Mouse (Mus musculus) kidney, postnatal 25 days (tissue): ENCODE measurements around the gene Nup160.

Experiments used
- DNase-seq, 2 experiments: peaks; one replicate each; pipeline ENCODE4 v3.0.0; 2021; ENCODE audit warnings: mixed read lengths in 2 of 2

The Nup160 gene

GRCm38 (mm10) chr2:90666591-90667387 is 10.2 kb upstream of the Nup160 start:
- DNase-seq, result no peak

- DNase-seq, result peak; percentile 66 to 86
These were observed 9.4 kb upstream of the Nup160 start for GRCm38 (mm10) chr2:90667388-90668265.

- no peak for DNase-seq
These were observed 6.7 kb upstream of the Nup160 start for GRCm38 (mm10) chr2:90670343-90670742.

- no peak for DNase-seq
These were observed 3.7 kb upstream of the Nup160 start for GRCm38 (mm10) chr2:90673339-90673738.

GRCm38 (mm10) chr2:90674555-90674954 is 2.5 kb upstream of the Nup160 start:
- DNase-seq, result peak in 1 of 2 experiments; percentile 12

GRCm38 (mm10) chr2:90675488-90675887 is 1.5 kb upstream of the Nup160 start:
- no peak for DNase-seq

GRCm38 (mm10) chr2:90678256-90679060 is 1.4 kb downstream of the Nup160 start:
- no peak for DNase-seq

GRCm38 (mm10) chr2:90679061-90679810 is 2.2 kb downstream of the Nup160 start:
- DNase-seq, result peak; percentile 94 to 95

GRCm38 (mm10) chr2:90700943-90701342 is 23.9 kb downstream of the Nup160 start:
- peak in 1 of 2 experiments; percentile 5 for DNase-seq

GRCm38 (mm10) chr2:90708548-90708947 is 31.5 kb downstream of the Nup160 start:
- DNase-seq, result no peak

- DNase-seq, result no peak
These were observed 38.6 kb downstream of the Nup160 start for GRCm38 (mm10) chr2:90715555-90716092.

- no peak for DNase-seq
These were observed 40.4 kb downstream of the Nup160 start for GRCm38 (mm10) chr2:90717366-90717765.

GRCm38 (mm10) chr2:90717948-90718347 is 40.9 kb downstream of the Nup160 start:
- no peak for DNase-seq

GRCm38 (mm10) chr2:90726818-90727217 is 49.8 kb downstream of the Nup160 start:
- DNase-seq, result no peak

- DNase-seq, result no peak
These were observed 58.3 kb downstream of the Nup160 start for GRCm38 (mm10) chr2:90735326-90735725.

GRCm38 (mm10) chr2:90738801-90739200 is 61.8 kb downstream of the Nup160 start:
- DNase-seq, result no peak

GRCm38 (mm10) chr2:90739327-90739726 is 62.3 kb downstream of the Nup160 start:
- DNase-seq, result no peak

- DNase-seq, result peak; percentile 52 to 73
These were observed 62.9 kb downstream of the Nup160 start for GRCm38 (mm10) chr2:90739921-90740320.

GRCm38 (mm10) chr2:90744285-90745052 is 67.5 kb downstream of the Nup160 start:
- DNase-seq, result no peak

GRCm38 (mm10) chr2:90745053-90745678 is 68.2 kb downstream of the Nup160 start, which contains the start of gene Fnbp4:
Gene Fnbp4, plus strand, starts transcription at chr2:90745370.
- peak; percentile 98 to 99 for DNase-seq
